Mouse (Mus musculus): Measurements from ENCODE around the gene Gm21454. TPM values are rescaled to one million over a fixed set of nuclear protein-coding genes. Genes with fewer than 3 reads are reported as not detected.
"Not testable (repeated sequence)": the region's sequence is repeated elsewhere in the genome, so short reads cannot be mapped to it uniquely, and the experiment has no call there.

The Gm21454 gene
- not detected in 2 replicates for polyA plus RNA-seq (2016; fragmentation: Nextera tagmentation; extraction: Ambion mirVana)

- H3K9ac ChIP-seq; ATAC-seq (ENCODE audit: insufficient number of reproducible peaks, low FRiP score); H3K27me3 ChIP-seq (replicated peaks); H3K9me3 ChIP-seq (replicated peaks); H3K36me3 ChIP-seq; H3K4me2 ChIP-seq; H3K27ac ChIP-seq (ENCODE audit: poor library complexity, severe bottlenecking); H3K4me3 ChIP-seq; H3K4me1 ChIP-seq (replicated peaks): not testable (repeated sequence)
Observed at GRCm38 (mm10) chrY:13252091-13252490, at the start of gene Gm21454, which contains the start of gene Gm21440. Gene Gm21454 (plus strand): TSS chrY:13252442. Gene Gm21440 (plus strand): TSS chrY:13252391.

DNA sequence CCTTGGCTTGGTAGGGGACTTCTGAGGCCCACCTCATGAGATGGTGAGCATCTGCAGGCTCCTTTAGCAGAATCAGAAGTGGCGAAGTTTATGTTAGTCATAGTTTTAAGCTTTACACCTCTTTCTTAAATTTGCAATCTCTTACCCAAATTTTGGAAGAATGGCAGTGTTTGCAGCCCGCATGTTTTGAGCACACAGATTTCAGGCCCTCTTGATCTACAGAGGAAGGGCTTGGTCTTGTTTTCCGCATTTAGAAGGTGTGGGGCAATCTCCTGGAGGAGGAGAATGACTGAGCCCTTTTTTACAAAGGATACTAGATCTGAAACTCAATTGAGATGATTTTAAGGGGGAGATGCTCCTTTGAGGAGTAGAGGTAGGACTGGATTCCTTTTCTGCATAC lies 28.4 kb upstream of the Gm21454 start, which contains the start of gene Gm21828:
Gene Gm21828, minus strand, starts transcription at position 101 of the 400 bp plus-strand sequence.
- H3K27me3 ChIP-seq (replicated peaks); H3K36me3 ChIP-seq; ATAC-seq (ENCODE audit: insufficient number of reproducible peaks, low FRiP score); H3K9ac ChIP-seq; H3K4me3 ChIP-seq; H3K4me1 ChIP-seq (replicated peaks); H3K27ac ChIP-seq (ENCODE audit: poor library complexity, severe bottlenecking); H3K4me2 ChIP-seq; H3K9me3 ChIP-seq (replicated peaks): not testable (repeated sequence)
- no CpG with 5 or more reads among the region's 3 CpGs for WGBS

DNA sequence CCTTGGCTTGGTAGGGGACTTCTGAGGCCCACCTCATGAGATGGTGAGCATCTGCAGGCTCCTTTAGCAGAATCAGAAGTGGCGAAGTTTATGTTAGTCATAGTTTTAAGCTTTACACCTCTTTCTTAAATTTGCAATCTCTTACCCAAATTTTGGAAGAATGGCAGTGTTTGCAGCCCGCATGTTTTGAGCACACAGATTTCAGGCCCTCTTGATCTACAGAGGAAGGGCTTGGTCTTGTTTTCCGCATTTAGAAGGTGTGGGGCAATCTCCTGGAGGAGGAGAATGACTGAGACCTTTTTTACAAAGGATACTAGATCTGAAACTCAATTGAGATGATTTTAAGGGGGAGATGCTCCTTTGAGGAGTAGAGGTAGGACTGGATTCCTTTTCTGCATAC lies 96.7 kb downstream of the Gm21454 start, which contains the start of gene Gm21725:
Gene Gm21725, minus strand, starts transcription at position 101 of the 400 bp plus-strand sequence.
- WGBS = no CpG with 5 or more reads among the region's 3 CpGs
- not testable (repeated sequence) for ATAC-seq (ENCODE audit: insufficient number of reproducible peaks, low FRiP score)

More for the DNA sequence above, 96.7 kb downstream of the Gm21454 start, which contains the start of gene Gm21725:
- not testable (repeated sequence) for H3K27me3 ChIP-seq (replicated peaks); H3K4me1 ChIP-seq (replicated peaks); H3K36me3 ChIP-seq; H3K4me2 ChIP-seq; H3K4me3 ChIP-seq; H3K27ac ChIP-seq (ENCODE audit: poor library complexity, severe bottlenecking); H3K9me3 ChIP-seq (replicated peaks); H3K9ac ChIP-seq

Other genes starting within 250 kb of the Gm21454 start
- not detected in 2 replicates for gene Gm20807, start 209.6 kb upstream of the Gm21454 start, polyA plus RNA-seq (2016; fragmentation: Nextera tagmentation; extraction: Ambion mirVana)
- not detected in 2 replicates for gene Gm21891, start 119.0 kb upstream of the Gm21454 start, polyA plus RNA-seq (2016; fragmentation: Nextera tagmentation; extraction: Ambion mirVana)
- gene Gm21425, start 90.5 kb upstream of the Gm21454 start, polyA plus RNA-seq (2016; fragmentation: Nextera tagmentation; extraction: Ambion mirVana) = not detected in 2 replicates
- gene Gm21828, start 28.5 kb upstream of the Gm21454 start, polyA plus RNA-seq (2016; fragmentation: Nextera tagmentation; extraction: Ambion mirVana) = not detected in 2 replicates
- gene Gm21440, start 51 bp upstream of the Gm21454 start, polyA plus RNA-seq (2016; fragmentation: Nextera tagmentation; extraction: Ambion mirVana) = not detected in 2 replicates
- gene Gm21725, start 96.6 kb downstream of the Gm21454 start, polyA plus RNA-seq (2016; fragmentation: Nextera tagmentation; extraction: Ambion mirVana) = not detected in 2 replicates
- gene Gm21866, start 213.1 kb downstream of the Gm21454 start, polyA plus RNA-seq (2016; fragmentation: Nextera tagmentation; extraction: Ambion mirVana) = not detected in 2 replicates
- not detected in 2 replicates for gene Gm20773, start 241.6 kb downstream of the Gm21454 start, polyA plus RNA-seq (2016; fragmentation: Nextera tagmentation; extraction: Ambion mirVana)